Mouse (Mus musculus): Measurements from ENCODE around the gene Fscn2.

GRCm38 (mm10) chr11:120335431-120336021 is 25.8 kb upstream of the Fscn2 start:
- TF ChIP-seq GATA1 (IDR thresholded peaks at IDR 0.05; ENCODE audit: borderline replicate concordance, low read length): no peak
- no peak for TF ChIP-seq FLI1 (IDR thresholded peaks at IDR 0.05; ENCODE audit: low read length)
